Mouse (Mus musculus) right cerebral cortex, postnatal 4 days (tissue): ENCODE data around the gene Zdhhc11.
"Not testable (repeated sequence)": the region's sequence is repeated elsewhere in the genome, so short reads cannot be mapped to it uniquely, and the experiment has no call there.

Experiments used
- DNase-seq: peaks from one replicate; pipeline ENCODE4 v3.0.0-alpha.2; 2022

Zdhhc11 gene

GRCm38 (mm10) chr13:73963551-73963950, at the start of gene Zdhhc11:
Gene Zdhhc11 (plus strand): TSS chr13:73963851.
- no peak for DNase-seq

GRCm38 (mm10) chr13:73932201-73932600, 31.4 kb upstream of the Zdhhc11 start:
- no peak for DNase-seq

- DNase-seq, result no peak
Measured at GRCm38 (mm10) chr13:73936938-73937320, 26.7 kb upstream of the Zdhhc11 start.

DNA sequence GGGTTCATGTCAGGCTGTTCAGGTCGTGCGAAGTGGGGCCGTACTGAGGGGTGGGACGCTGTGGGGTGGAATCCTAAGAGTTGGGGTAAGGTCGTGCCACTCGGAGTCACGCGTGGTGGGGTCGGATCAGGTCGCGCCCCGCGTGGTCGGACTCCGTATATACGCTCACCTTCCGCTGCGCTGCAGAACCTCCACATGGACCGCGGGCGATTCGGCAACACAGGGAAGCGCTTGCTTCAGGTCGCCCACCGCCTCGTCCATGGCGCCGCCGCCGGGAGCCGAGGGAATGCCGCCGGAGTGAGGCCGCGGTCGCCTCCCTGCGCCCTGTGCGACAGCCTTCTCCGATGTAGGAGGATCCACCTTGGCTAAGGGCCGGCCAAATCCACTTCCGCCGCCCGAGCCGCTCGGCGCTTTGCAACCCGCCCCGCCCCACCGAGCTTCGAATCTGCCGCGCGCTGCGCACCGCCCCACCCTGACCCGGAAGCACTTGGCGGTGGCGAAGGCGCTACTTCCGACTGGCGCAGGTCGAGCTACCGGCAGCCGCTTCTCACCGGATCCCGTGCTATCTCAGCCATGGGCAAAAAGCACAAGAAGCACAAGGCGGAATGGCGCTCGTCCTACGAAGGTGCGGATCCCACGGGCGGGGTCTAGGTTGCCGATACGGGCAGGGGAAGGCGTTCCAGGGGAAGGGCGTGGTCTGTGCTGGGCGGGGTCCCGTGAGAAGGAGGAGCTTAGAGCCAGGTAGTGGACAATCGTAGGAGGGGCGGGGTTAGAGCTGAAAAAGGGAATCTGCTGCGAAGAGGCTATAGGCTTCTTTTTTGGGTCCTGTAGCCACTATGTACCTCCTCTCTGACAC, 26.1 kb upstream of the Zdhhc11 start, which contains the start of the genes Trip13 and Brd9:
Trip13 (minus strand) TSS at position 464 of the 856 bp plus-strand sequence.
Brd9 (plus strand) TSS at position 491 of the 856 bp plus-strand sequence.
- peak; percentile 94 for DNase-seq

DNA sequence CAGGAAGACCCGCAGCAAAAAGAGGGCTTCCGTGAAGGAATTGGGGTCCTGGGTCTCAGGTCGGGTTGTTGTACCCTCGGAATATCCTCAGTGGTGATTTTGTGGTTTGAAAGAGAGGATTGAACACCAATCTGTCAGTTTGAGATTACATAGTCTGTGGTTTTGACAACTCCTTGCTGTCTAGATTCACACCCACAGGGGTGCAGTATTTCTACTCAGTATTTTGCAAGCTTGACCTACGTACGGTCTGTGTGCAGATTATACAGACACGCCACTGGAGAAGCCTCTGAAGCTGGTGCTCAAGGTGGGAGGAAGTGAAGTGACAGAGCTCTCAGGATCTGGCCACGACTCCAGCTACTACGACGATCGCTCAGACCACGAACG, 25.5 kb upstream of the Zdhhc11 start:
- DNase-seq, result no peak

- DNase-seq, result no peak
Measured at GRCm38 (mm10) chr13:73939101-73939500, 24.6 kb upstream of the Zdhhc11 start.

DNA sequence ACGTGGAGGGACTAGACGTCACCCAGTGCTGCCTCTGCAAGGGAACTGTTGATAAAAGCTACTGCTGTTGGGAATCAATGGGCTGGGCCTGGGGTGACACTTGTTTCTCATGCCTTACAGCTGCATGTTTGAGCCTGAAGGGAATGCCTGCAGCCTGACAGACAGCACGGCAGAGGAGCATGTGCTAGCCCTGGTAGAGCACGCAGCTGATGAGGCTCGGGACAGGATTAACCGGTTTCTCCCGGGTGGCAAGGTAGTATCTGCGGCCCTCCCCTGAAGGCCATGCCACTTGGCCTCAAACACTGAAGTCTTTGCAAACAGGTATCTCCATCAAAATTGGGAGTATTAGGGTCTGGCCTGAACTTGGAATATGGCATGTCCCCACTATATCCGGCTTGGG, 19.0 kb upstream of the Zdhhc11 start:
- DNase-seq, result no peak

GRCm38 (mm10) chr13:73953551-73954130, 10.0 kb upstream of the Zdhhc11 start:
- DNase-seq, result no peak

DNA sequence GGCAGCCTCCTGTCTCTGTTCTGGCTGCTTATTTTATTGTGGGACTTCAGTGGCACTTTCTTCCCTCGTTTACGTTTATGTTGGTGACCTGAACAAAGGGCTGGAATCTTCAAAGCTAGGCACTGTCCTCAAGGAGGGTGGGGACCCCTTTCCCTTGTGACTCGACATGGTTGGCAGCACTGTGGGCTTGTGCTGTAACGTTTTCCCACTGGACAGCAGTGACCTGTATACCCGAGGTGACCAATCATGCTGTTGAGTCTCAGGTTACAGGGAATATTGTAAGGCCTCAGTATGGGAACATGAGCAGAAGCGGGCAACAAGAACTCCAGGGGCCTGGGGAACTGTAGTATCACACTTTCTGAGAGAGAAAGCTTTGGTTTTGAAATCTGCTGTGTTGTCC, 9.0 kb upstream of the Zdhhc11 start:
- DNase-seq, result no peak

DNA sequence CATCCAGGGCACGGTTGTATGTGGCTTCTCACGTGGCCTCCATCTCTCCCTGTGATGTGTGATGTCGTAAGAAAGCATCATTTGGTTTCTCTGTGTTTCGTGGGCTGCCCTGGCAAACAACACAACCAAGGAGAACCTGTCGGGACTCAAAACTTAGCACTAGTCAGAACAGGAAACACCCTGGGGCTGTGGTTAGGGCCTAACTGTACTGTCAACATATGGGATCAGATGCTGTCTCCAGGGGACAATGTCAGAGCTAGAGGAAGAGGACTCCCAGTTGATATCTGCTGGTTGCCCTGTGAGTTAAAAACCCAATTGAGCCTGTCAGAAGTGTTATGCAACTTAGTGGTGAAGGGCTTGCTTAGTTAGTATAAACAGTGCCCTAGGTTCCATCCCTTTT, 8.1 kb upstream of the Zdhhc11 start:
- DNase-seq, result no peak

- no peak for DNase-seq
Measured at GRCm38 (mm10) chr13:73960117-73960652, 3.5 kb upstream of the Zdhhc11 start.

DNA sequence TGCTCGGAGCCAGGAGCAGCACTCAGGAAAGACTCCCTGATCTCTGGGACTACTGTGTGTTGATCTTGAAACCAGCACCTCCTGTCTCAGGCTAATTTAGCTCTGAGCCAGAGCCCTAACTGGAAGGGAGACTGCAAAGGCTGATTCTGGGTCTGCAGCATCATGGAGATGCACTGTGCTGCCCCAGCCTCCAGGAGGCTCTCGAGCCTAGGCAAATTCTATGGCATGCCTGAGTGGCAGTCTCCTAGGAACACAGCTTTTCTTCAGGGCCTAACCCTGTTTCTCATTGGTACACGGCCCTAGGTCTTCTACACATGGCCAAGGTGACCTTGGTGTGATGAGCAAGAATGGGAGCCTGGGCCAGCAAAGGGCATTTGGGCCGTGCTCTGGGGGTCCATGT, 2.5 kb upstream of the Zdhhc11 start:
- no peak for DNase-seq

DNA sequence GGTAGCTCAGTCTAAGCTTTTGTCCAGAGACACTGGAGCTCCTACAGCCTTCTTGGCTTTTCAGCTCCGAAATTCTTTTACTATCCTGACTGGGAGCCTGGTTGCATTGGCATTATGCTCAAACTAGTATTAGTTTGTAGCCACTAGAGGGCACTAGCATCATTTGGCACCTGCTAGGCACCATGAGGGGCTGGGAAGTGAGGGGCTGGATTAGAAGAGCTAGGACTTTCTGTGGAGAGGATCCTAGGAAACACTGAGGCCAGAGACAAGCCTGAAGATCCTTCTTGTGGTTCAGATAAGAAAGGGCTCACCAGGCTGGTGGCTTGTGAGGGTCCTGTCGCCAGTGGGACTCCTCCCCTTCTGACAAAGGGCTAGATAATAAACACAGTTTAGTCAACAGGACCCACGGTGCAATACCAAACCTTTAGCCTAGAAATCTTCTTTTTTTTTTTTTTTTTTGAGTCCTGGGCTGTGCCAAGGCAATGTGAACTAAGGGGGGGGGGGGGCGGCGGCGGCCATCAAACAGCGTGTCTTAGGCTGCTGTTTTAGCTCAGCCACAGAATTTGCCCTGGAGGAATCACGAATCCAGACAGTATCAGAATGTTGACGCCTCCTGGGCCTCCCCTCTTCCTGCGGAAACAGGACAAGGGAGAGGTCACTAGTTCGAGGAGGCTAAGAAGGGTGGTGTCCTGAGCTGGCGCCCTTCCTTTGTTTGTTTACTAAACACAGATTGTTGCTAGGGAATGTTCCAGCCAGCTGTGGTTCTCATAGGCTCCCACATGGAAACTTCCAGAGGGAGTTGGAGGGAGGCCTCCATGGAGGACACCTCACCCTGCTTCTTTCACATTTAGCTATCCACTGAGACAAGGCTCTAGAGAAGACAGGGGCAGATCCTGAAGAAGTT, 7.1 kb downstream of the Zdhhc11 start:
- peak; percentile 54 for DNase-seq

DNA sequence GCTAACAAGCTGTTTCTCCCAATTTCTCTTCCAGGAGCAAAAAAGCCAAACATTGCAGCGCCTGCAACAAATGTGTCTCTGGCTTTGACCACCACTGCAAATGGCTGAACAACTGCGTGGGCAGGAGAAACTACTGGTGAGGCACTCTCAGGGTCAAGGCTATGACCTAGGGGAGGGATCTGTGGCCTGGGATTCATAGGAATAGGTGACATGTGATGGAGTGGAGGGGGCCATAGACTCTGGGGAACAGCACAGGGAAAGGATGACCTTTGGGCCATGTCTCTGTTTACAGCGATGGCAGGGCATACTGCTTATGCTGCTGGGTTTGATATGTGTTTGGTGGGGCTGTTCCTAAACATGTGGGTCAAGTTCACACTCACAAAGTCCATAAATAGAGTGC, 10.9 kb downstream of the Zdhhc11 start:
- no peak for DNase-seq

- no peak for DNase-seq
Measured at GRCm38 (mm10) chr13:73976935-73977334, 13.3 kb downstream of the Zdhhc11 start.

- no peak for DNase-seq
Measured at GRCm38 (mm10) chr13:73990325-73990724, 26.7 kb downstream of the Zdhhc11 start.

- DNase-seq, result no peak
Measured at GRCm38 (mm10) chr13:73990761-73991160, 27.1 kb downstream of the Zdhhc11 start.

DNA sequence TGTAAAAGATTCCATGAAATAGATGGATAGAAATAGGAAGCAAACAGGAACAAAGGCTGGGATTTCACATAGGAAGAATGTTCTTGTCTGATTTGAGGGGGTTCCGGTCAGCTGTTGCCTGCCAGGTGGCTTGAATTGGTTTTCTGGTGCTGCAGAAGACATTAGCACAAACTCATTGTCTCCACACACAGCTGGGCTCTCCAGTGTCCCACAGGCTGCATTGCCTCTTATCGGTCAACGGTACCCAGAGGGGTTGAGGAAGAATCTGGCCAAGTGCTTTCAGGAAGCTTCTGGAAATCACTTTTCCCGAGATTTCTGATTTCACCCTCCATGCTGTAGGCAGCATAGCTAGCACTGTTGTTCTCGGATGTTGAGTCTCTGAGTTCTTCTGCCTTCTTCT, 27.6 kb downstream of the Zdhhc11 start:
- DNase-seq, result no peak

DNA sequence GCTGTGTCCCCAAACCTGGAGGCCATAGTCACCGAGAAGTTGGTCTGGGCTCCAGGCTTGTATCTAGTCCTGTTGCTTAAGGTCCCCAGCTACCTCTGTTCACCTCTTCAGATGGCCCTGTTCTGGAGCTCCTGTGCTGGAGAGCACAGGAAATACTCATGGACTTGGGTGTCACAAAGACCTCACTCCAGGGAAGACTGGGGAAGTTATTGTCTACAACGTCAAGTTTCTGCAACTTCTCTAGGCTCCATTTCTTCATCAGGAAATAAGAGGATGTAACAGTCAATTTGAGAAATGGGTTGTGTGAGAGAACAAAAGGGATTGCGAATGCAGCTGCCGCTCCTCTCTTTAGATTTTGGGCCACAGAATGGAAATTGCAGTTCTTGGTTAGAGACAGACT, 32.8 kb downstream of the Zdhhc11 start:
- DNase-seq, result no peak

GRCm38 (mm10) chr13:74000519-74000918, 36.9 kb downstream of the Zdhhc11 start:
- DNase-seq, result no peak

DNA sequence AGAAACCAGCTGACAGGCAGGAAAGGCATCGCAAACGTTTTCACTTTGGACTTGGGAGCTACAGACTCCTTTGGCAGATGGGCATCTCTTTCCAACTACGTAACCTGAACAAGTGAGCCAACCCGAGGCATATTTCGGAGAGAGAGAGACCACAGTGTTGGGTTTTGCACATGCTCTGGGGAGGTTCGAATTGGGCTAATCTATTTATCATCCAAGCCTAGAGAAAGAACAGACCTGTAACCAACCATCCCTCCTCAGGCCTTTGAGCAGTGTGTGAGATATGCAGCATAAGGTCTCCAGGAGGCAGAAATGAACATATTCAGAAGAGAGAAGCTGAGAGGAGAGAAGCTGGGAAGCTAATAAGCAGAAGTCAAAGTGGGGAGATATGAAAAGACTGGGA, 37.3 kb downstream of the Zdhhc11 start:
- no peak for DNase-seq

- DNase-seq, result no peak
Measured at GRCm38 (mm10) chr13:74001492-74001891, 37.8 kb downstream of the Zdhhc11 start.

DNA sequence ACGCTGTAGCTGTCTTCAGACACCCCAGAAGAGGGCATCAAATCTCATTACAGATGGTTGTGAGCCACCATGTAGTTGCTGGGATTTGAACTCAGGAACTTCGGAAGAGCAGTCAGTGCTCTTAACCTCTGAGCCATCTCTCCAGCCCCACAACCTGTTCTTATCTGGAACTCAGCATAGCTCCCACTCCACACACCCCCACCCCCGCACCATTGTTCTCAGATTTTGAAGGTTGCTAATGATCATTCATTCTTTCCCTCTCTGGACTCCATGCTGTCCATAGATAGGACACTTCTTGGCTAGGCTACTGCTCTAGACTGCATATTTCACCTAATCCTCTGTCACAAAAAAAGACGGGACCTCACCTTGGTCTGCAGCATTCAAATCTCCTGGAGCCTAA, 43.2 kb downstream of the Zdhhc11 start:
- DNase-seq, result not testable (repeated sequence)
